Mouse (Mus musculus): ENCODE measurements around the gene Mus81. TPM values are rescaled to one million over a fixed set of nuclear protein-coding genes. Genes with fewer than 3 reads are reported as not detected.
A peak's percentile ranks its signal among the peaks of the same experiment; 100 is the strongest.
"Not testable (repeated sequence)": the region's sequence is repeated elsewhere in the genome, so short reads cannot be mapped to it uniquely, and the experiment has no call there.

Mus81 gene
- total RNA-seq, 4 experiments from 2014 or later = 29.0 to 38.5 (median 33.8) TPM

- not testable (repeated sequence) for DNase-seq (ENCODE audit: low spot score in 2 of 2)
Measured at GRCm38 (mm10) chr19:5493301-5493721, 5.1 kb upstream of the Mus81 start.

DNA sequence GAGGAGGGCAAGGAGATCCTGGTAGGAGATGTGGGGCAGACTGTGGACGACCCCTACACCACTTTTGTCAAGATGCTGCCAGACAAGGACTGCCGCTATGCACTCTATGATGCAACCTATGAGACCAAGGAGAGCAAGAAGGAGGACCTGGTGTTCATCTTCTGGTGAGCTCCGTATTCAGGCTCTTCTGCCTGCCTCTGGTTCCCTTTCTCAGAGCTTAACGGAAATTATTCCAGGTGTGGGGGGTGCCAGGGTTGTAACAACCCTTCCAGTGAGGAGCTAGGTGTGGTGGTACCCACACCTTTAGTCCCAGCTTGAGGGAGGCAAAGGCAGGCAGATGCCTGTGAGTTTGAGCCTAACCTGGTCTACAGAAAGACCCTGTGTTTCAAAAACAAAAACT lies 4.4 kb upstream of the Mus81 start:
- no peak for DNase-seq (ENCODE audit: low spot score in 2 of 2)

- DNase-seq (ENCODE audit: low spot score in 2 of 2) = peak; percentile 76 to 81
Measured at GRCm38 (mm10) chr19:5490898-5491708, 2.9 kb upstream of the Mus81 start.

DNA sequence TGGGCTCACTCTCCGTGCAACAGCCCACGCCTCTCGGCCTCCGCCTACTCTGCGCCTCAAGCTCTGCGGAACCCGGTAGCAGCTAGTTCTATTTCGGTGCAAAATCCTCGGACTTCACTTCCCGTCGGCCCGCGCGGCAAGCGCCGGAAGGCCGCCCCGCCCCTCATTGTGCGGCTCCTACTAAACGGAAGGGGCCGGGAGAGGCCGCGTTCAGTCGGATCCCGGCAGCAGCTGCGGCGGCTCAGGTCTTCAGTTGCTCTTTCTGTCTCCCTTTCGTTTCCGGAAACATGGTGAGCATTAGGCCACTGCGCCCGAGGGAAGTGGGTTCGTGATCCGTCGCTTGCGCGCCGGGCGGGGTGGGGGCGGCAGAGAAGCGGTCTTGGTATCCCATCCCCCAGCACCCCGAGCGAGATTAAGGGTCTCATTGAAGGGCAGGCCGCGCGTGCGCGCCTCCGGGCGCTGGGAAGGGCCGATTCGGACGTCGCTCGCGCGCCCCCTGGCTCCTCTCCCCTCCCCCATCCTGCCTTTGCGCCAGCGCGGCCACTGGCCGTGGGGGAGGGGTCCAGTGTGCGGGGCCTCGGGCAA lies 2.2 kb upstream of the Mus81 start, which contains the start of gene Cfl1:
Gene Cfl1, plus strand, starts transcription at position 143 of the 585 bp plus-strand sequence.
- peak; percentile 93 to 94 for DNase-seq (ENCODE audit: low spot score in 2 of 2)

DNA sequence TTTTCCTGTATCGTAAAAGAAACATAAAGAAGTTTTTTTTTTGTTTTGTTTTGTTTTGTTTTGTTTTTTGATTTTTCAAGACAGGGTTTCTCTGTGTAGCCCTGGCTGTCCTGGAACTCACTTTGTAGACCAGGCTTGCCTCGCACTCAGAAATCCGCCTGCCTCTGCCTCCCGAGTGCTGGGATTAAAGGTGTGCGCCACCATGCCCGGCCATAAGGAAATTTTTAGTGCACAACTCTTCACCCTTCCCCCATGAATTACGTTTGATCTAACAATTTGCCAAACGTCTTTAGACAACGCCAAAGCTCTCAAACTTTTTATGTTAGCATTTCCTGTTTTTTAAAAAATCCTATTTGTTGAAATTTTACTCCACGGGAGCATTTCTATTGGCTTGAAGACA lies 1.5 kb upstream of the Mus81 start:
- DNase-seq (ENCODE audit: low spot score in 2 of 2) = not testable (repeated sequence)

DNA sequence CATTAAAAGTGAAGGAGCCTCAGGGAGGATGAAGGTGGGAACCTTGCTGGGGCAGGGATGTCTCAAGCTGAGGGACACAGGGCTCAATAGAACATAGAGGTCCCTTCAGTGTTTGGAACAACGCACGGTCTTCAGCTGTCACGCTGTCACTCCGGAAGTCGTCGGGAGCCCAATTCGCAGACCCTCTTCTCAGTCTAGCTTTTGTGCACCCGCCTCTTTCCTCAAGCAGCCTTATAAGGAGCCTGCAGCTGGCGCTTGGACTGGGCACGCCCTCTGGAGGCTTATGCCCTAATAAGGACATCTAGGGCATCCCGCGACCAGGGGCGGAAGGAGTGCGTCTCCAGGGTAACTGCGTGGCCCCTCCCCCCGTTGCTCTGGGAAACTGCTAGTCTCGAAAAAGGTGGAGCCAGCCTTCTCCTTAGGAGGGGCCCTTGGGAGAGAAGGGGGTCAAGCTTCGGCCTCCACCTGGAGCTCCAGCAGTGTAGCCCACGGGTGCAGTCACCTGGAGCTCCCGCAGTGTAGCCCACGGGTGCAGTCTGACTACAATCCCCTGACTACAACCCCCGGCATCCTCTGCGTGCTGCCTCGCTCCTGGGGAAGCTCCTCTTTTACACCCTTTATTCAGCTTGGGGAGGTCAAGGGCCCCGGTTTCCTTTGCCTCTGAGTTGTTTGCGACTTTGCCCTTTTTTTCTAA lies 823 bp upstream of the Mus81 start:
- peak; percentile 96 to 97 for DNase-seq (ENCODE audit: low spot score in 2 of 2)

GRCm38 (mm10) chr19:5486771-5487170 lies 1.4 kb downstream of the Mus81 start:
- no peak for DNase-seq (ENCODE audit: low spot score in 2 of 2)

DNA sequence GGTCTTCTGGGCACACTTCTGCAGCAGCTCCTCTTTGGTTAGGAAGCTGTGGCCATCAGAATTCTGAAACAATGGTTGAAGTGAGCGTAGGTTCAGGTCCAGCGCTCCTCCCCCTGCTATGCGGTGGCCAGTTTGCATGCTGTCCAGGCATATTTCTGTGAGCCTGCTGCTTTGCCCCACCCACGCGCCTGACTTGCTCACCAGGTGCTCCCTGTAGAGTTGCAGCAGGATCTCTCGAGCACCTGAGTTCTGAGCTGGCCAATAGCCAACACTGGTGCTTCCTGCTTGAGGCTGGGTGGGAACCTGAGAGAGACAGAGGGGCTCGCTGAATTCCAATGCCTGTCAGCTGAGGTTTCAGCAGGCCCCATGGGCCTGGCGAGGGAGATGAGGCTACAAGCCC lies 1.9 kb downstream of the Mus81 start:
- DNase-seq (ENCODE audit: low spot score in 2 of 2) = no peak

- no peak for DNase-seq (ENCODE audit: low spot score in 2 of 2)
Measured at GRCm38 (mm10) chr19:5485821-5486220, 2.4 kb downstream of the Mus81 start.

GRCm38 (mm10) chr19:5485371-5485770 lies 2.8 kb downstream of the Mus81 start:
- no peak for DNase-seq (ENCODE audit: low spot score in 2 of 2)

DNA sequence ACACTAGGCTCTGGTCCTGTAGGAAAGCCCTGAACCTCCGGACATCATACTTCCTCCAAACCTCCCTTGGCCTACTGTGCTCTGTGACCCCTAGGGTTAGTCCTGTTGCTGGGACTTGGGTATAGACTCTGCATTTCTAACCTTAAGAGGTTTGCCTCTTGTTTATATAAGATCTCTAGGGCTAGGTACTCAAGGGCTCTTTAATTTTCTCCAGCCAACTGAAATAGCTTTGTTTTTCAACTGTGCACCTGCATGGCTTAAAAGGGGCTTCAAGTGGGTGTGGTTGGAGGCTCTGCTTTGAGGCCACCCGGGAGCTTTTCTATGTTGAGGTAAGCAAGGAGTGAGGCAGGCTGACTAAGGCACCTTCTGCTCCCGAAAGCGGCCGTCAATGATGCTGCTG lies 3.7 kb downstream of the Mus81 start:
- DNase-seq (ENCODE audit: low spot score in 2 of 2) = no peak

DNA sequence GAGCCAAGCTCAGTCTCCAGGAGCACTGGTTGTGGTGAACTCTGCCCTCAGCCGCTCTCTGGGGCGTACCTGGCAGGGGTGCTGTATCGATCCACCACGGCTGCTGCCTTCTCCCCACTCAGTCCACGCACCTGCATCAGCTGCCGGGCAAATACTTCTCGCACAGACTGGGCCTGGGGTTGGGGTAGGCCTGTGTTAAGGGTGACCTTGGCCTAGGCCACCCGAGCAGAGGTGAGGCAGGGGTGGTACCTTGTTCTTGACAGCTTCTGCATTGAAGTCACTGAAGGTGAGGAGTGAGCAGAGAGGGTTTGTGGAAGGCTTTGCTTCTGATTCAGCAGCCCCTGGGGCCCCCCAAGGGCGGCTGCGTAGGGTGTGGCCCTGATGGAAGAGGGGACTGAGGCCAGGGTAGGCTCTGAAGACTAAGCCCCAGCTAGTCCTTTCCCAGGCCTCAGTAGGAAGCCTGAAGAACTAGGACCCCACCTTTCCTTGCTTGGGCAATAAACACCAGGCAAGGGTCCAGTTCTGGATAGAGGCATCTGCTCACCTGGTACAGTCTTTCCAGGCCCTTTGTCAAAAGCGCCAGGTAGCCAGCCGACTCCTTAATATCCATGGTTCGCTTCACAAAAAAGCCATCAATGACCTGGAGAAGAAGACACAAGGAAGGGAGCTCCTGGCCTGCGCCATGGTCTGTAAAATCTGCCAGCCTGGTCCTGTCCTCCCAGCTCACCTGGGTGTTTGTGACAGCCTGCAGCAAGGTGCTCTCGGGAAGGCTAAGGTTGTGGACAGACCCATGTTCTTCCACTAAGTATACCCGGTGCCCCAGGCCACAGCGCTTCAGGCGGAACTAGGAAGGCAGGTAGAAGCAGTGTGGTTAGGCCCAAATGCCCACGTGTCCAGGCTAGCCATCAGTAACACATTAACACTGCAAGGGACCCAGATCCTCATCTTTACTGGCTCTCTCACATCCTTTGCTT lies 4.5 kb downstream of the Mus81 start:
- no peak for DNase-seq (ENCODE audit: low spot score in 2 of 2)

DNA sequence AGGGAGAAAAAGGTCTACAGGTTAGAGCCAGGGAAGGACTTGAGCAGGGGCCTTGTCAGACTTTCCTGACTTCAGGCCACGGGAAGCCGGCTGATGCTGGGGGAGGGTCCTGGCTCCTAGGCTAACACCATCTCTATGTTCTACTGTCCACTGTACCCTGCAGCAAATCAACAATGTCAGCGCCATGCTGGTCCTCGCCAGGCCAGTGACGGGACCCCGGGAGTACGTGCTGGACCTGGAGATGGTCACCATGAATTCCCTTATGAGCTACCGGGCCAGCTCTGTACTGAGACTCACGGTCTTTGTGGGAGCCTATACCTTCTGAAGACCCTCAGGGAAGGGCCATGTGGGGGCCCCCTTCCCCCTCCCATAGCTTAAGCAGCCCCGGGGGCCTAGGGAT lies 6.8 kb downstream of the Mus81 start:
- DNase-seq (ENCODE audit: low spot score in 2 of 2) = no peak

DNA sequence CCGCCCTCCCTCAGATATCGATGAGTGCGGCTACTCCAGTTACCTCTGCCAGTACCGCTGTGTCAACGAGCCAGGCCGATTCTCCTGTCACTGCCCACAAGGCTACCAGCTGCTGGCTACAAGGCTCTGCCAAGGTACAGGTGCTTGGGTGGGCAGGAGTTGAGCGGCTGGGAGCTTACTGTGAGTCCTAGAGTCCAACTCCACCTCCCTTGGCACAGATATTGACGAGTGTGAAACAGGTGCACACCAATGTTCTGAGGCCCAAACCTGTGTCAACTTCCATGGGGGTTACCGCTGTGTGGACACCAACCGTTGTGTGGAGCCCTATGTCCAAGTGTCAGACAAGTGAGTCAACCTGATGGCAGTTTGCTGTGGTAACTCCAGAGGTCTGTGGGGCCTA lies 8.2 kb downstream of the Mus81 start:
- DNase-seq (ENCODE audit: low spot score in 2 of 2) = no peak

GRCm38 (mm10) chr19:5477668-5478300 lies 10.4 kb downstream of the Mus81 start:
- DNase-seq (ENCODE audit: low spot score in 2 of 2) = no peak

DNA sequence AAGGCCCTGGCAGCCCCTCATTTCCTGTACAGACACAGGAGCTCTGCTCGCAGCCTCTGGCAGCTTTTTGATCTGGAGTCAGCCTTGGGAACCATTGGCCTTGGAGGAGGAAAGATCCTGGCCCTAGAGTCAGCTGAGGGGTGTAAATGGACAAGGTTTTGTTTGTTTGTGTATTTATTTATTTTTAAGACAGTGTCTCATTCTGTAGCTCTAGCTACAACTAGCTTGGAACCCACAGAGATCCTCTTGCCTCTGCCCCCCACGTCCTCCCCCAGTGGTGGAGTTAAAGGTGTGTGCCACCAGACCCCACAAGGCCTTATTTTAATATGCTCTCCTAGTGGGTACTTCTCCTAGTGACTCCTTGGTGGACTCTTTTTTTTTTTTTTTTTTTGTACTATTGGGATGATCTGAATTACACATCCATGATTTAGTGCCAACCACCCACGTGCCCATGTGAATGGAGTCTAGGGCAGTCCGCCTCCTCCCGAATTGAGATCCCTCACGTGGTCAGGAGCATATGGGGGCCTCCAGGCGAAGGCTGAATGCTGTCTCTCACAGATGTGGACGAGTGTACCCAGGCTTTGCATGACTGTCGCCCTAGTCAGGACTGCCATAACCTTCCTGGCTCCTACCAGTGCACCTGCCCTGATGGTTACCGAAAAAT lies 11.1 kb downstream of the Mus81 start:
- DNase-seq (ENCODE audit: low spot score in 2 of 2) = no peak

DNA sequence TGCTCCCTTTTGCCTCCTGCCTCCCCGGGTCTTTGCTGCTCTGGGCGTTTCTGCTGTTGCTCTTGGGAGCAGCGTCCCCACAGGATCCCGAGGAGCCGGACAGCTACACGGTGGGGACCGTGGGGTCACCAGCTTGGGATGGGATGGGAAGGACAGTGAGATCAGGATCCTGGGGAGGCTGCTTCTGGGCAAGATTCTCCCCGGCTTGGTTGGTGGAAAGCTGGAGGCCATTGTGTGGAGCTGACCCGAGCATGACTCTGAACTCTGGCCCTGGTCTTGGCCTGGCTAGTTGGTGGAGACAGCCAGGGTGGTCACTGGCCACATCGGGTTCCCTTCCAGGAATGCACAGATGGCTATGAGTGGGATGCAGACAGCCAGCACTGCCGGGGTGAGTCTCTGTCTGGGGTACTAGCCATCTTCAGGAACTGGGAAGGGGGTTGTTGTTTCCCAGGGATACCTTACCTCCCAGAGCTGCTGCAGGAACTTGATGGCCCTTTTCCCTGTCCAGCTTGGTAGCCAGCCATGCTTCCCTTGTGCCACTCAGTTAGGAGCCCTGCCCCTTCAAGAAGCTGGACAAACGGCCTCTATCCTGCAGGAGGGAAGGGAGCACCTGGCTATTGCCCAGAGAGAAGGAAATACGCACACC lies 13.0 kb downstream of the Mus81 start:
- no peak for DNase-seq (ENCODE audit: low spot score in 2 of 2)

GRCm38 (mm10) chr19:5474281-5475068 lies 13.7 kb downstream of the Mus81 start:
- no peak for DNase-seq (ENCODE audit: low spot score in 2 of 2)

- no peak for DNase-seq (ENCODE audit: low spot score in 2 of 2)
Measured at GRCm38 (mm10) chr19:5473720-5474119, 14.5 kb downstream of the Mus81 start, which contains the start of gene Efemp2. Gene Efemp2, plus strand, starts transcription at chr19:5473954.

All from layer of hippocampus, adult 8-10 months (tissue).